Mouse (Mus musculus) heart, postnatal 0 days (tissue): ENCODE measurements around the gene Ndufs6.

Experiments
- CTCF ChIP-seq: IDR thresholded peaks from 2 replicates; pipeline ENCODE4 v1.5.1; 2016; ENCODE audit warnings: antibody characterized with exemption, control low read depth, low read depth
- EP300 ChIP-seq: IDR thresholded peaks from 2 replicates; pipeline ENCODE4 v1.6.1; 2016; ENCODE audit warnings: antibody characterized with exemption, low read depth

DNA sequence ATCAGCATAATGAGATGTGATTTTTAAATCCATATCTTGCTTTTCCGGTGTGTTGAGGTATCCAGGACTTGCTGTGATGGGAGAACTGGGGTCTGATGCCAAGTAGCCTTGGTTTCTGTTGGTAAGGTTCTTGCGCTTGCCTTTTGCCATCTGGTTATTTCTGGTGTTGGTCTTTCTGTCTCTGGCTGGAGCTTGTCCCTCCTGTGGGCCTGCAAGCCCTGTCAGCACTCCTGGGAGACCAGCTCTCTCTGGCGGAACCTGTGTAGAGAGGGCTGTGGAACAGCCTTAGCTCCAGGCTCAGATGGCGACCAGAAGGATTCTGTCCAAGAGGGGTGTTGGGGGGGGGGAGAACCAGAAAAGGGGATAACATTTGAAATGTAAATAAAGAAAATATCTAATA is 18.4 kb upstream of the Ndufs6 start:
- TF ChIP-seq CTCF (peak; percentile 14; the same call in 1 of the 2 replicates), EP300 (no peak)
